Mouse (Mus musculus) right cerebral cortex, adult 2 months (tissue): Measurements from ENCODE around the gene Dap.

Experiments
- DNase-seq, 2 experiments: peaks; one replicate each; pipeline ENCODE4 v3.0.0; 2021 to 2022; ENCODE audit warnings: low spot score in 2 of 2

Dap gene

GRCm38 (mm10) chr15:31224135-31224761, at the start of gene Dap:
TSS of gene Dap (plus strand) at chr15:31224314.
- peak; percentile 97 for DNase-seq

GRCm38 (mm10) chr15:31176566-31176965, 47.5 kb upstream of the Dap start:
- no peak for DNase-seq

GRCm38 (mm10) chr15:31184651-31185443, 39.3 kb upstream of the Dap start:
- no peak for DNase-seq

GRCm38 (mm10) chr15:31185506-31185905, 38.6 kb upstream of the Dap start:
- no peak for DNase-seq

GRCm38 (mm10) chr15:31186371-31186901, 37.7 kb upstream of the Dap start:
- DNase-seq: no peak

GRCm38 (mm10) chr15:31192563-31192962, 31.6 kb upstream of the Dap start:
- DNase-seq: no peak

- DNase-seq: no peak
These were observed 28.3 kb upstream of the Dap start for GRCm38 (mm10) chr15:31195776-31196175.

- DNase-seq: no peak
These were observed 16.6 kb upstream of the Dap start for GRCm38 (mm10) chr15:31207346-31208093.

GRCm38 (mm10) chr15:31211910-31212309, 12.2 kb upstream of the Dap start:
- no peak for DNase-seq

GRCm38 (mm10) chr15:31213619-31214270, 10.4 kb upstream of the Dap start:
- no peak for DNase-seq

GRCm38 (mm10) chr15:31222216-31222615, 1.9 kb upstream of the Dap start:
- no peak for DNase-seq

GRCm38 (mm10) chr15:31223596-31224134, 449 bp upstream of the Dap start:
- no peak for DNase-seq

GRCm38 (mm10) chr15:31224806-31225642, 910 bp downstream of the Dap start:
- no peak for DNase-seq

- no peak for DNase-seq
These were observed 1.7 kb downstream of the Dap start for GRCm38 (mm10) chr15:31225643-31226325.

- no peak for DNase-seq
These were observed 2.4 kb downstream of the Dap start for GRCm38 (mm10) chr15:31226464-31226863.

- no peak for DNase-seq
These were observed 3.7 kb downstream of the Dap start for GRCm38 (mm10) chr15:31227793-31228192.

GRCm38 (mm10) chr15:31233006-31233405, 8.9 kb downstream of the Dap start:
- DNase-seq: no peak

- DNase-seq: no peak
These were observed 11.9 kb downstream of the Dap start for GRCm38 (mm10) chr15:31235794-31236548.

- no peak for DNase-seq
These were observed 12.4 kb downstream of the Dap start for GRCm38 (mm10) chr15:31236549-31236907.
